Mouse (Mus musculus) thymus, adult 18-20 months (tissue): ENCODE results near the gene Brd3.

Experiments
- DNase-seq, 2 experiments: peaks; one replicate each; pipeline ENCODE4 v3.0.0; 2022; ENCODE audit warnings: mixed read lengths in 2 of 2

The Brd3 gene

DNA sequence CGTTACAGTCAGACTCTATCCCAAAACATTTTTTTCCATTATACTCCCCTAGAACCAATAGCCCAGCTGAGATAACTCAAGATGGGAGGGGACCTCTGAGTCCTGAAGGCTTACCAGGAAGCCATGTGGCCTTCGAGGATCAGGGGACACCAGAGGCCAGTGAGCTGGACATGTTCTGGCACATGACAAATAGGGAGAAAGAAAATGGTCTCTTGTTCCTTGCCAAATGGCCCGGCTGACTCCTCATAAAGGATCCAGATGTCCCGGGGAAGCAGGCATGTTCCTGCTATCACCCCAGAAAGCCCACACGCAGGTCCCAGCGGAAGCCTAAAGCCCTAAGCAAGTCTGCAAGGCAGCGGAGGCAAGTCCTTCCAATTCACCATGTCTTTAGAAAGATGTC is 83.9 kb downstream of the Brd3 start:
- no peak for DNase-seq

DNA sequence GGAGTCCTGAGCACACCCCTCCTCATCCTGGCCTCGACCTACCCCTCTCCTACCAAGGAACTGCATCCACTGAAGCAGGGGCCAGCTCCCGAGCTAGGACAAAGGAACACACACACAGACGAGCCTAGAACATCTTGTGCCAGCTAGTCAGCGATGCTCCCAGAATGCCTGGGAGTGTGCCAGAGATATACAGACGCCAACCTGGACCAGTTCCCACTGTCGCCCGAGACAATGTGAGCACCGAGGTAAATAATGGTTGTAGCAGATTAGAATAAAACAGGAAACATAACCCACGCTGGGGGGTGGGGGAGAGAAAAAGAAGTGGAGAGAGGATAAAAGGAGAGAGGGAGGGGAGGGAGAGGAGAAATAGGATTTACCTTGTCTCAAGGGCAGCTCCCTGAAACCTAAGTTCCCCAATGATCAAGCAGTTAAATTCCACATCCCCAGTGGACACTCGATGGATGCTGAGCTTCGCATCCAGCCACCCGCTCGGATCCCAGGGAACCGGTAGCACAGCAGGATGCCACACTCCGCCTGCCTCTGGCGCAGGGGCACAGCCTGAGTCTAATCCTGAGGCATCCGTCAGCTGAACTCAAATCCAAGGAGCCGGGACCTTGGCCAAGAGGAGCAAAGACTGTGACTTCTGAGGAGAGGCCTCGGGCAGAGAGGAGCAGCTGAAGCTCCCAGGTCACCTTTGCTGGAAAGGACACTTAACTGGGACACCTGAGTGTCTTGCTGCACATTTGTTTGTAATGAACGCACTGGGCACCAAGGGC is 86.0 kb downstream of the Brd3 start:
- no peak for DNase-seq

DNA sequence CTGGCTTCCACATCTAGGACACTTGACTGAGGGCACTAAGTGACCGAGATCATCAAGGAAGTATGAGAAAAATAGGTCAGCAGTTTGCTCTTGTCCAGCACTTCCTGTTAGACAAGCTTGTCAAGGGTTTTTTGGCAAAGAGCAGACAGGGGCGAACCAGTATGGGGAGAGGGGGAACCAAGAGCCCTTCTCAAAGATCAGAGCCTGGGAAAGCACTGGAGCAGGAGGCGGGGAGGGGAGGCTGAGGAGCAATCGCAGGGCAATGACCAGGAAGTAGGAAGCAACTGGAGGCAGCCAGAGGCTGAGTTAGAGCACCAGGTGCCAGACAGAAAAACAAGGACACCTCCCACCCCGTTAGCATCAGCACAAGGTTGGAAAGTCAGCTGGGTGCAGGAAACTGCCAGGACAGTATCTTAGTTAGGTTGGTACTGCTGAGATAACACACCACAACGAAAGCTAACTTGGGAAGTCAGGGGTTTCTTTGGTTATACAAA is 88.8 kb downstream of the Brd3 start:
- DNase-seq: no peak

DNA sequence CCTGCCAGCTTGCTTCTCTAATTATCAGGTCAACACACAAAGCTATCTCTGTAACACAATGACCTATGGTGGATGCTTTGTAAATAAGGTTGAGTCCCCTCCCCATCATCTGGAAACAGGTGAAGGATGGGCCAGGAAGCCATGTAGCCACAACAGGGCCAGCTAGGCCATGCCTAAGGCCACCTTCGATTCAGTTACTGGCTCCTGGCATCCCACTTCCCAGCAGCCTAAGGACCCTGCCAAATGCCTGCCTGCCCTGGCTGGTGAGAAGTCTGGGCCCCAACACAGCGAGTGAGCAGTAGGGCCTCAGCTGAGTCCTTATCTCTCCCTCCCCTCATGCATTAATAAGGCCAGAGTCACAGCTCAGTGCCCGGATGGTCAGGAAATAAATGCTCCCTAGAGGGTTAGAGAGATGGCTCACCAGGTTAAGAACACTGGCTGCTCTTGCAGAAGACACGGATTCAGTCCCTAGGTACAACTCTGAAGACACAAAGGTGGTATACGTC is 89.8 kb downstream of the Brd3 start:
- DNase-seq: no peak

DNA sequence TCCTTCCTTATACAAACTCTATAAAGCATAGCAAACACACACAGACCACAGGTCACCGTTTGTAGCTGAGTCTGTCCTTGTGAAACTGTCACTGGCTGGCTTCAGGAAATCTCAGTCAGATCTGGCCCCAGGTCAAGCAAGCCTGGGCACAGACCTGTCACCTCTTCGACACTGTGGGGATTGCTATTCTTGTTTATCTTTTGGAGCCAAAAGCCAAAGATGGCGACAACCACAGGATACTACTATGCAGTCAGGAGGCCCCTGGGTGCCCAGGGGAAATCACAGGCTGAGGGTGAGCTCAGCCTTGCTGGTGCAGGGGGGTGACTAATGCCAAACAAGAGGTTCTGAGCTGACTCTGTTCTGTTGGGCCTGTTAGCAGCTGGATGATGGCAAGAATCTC is 91.0 kb downstream of the Brd3 start:
- no peak for DNase-seq

DNA sequence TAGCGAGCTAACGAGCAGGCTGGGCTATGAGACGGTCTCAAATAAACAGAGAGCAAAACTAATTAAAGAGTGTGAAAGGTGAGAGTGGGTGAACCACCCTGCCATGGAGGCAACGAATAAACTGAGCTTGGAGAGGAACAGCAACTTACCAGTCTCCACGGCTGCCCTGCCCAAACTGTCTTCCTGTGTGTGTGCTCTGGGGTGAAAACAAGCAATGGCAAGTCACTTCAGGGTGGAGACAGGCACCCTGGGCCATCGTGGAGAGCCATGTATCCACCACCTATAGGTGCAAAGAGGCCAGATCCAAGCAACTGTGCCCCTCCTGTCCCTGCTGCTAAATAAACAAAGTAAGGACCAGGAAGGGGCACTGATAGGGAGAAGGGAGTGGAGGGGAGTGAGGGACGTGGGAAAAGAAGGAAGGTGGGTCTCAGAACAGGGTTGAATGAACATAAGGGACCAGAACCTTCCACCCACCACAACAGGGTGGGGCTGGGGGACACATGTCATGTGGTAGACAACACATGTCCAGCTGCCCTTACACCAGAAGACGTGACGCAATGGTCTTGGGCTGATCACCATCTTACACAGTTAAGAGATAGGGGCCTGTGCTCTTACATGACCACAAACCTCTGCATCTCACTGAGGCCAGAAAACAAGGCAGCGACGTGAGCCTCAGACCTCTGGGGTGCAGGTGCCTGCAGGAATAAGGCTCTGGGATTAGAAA is 92.2 kb downstream of the Brd3 start:
- DNase-seq: no peak

DNA sequence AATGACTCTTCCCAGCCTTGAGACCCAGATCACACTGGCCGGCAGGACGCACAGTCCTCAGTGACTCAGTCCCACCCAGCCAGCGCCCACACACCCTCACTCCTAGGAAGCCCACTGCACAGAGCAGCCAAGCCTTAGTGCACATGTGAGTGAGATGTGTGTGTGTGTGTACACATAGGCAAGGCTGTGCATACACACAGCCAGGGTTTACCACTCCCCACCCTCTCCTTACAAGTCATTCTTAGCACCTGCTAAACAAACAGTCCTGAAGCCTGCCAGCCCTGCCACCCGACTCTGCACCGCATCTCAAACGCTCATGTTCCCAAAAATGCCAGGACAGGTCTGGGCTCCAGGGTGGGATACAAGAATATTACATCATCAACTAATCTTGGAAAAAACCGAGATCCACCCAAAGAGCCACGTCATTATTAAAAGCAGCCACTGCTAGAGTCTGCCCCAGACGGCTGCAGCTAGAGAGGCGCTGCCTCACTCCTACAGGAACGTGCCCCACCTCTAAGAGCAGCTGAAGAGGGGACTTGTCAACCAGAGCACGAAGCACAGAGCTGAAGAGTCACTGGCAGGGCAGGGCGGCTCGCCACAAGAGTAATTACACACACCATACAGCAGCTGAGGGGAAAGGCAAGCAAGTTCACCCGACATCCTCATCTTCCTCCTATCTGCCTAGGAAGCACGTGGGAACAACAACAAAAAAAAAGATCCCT is 93.4 kb downstream of the Brd3 start:
- no peak for DNase-seq

DNA sequence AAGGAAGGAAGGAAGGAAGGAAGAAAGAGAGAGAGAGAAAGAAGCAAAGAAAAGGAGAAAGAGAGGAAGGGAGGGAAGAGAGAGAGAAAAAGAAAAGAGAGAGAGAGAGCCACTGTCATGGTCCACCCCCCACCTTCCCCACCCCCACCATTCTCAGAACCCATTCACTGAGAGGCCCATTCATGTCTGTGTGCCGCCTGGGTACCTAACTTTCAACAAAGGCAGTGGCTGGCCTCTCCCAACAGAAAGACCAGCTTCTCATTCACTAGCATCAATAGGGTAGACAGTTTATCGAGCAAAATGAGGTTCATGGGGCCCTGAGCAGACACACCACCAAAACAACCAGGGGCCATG is 93.9 kb downstream of the Brd3 start:
- no peak for DNase-seq

DNA sequence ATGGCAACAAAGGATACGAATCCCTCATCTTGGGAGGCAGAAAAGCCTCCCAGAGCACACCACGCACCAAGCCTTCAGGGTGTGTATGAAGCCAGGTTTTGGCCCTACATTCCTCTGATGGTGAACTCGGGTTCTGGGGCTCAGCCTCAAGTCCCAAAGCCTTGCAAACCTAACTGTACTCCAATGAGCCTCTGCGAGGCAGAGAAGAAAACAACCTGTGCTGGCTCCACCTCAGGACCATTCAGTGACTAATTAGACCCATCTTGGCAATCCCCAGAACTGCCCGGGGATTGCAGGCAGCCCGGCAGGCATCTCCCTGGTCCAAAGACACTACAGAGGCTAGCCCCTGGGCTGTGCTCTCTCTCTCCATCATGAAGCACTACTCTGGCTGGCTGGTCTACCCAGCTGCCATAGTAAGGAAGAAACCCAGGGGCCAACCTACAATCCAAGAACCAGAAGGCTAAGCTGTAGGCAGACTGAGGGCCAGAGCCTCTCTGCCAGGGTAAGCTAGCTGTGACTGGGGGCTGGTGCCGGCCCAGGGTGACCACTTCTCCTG is 95.1 kb downstream of the Brd3 start:
- DNase-seq: no peak

DNA sequence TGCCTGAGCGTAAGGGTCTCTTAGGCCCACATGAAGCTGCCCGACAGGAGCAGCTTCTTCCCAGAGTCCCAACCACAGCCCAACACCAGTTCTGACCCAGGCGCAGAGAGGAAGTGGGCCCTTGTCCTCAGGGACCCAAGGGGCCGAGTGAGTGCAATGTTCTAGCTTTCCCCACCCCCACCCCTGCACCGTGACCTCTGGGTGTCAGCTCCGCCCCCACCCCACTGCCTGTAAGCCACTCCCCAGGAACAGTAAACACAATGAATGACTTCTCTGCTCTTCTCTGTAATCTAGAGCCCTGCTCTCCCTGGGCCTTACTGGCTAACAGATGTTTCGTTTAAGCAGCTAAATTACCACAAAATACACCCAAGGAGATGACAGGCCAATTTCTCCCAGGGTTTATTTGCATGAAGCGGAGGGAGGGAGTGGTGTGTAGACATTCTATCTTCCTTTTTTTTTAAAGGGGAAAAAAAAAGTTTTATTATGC is 95.7 kb downstream of the Brd3 start:
- DNase-seq: no peak

DNA sequence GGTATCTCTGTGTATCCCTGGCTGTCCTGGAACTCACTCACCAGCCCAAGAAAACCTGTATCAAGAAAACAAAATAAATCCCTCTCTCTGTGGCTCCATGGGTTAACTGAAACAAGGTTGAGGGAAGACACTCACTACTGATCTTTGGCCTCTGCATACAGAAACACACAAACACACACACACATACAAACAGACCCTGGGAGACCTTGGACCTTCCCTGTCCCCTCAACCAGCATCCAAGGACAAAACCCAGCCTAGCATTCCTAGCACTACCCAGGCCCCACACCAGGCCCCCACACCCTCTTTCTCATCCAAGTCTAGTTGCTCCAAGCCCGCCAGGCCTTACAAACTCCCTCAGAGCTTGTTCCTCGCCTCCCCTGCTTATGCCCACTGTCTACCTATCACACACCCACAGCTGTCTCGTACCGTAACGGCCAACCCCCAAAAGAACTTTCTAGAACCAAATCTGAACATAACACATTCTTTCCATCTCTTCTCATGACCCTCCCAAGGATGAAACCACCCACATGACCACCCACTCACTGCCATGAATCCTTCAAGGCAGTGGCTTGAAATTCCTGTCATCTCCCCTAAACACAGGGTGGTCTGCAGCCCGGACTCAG is 96.8 kb downstream of the Brd3 start:
- no peak for DNase-seq

DNA sequence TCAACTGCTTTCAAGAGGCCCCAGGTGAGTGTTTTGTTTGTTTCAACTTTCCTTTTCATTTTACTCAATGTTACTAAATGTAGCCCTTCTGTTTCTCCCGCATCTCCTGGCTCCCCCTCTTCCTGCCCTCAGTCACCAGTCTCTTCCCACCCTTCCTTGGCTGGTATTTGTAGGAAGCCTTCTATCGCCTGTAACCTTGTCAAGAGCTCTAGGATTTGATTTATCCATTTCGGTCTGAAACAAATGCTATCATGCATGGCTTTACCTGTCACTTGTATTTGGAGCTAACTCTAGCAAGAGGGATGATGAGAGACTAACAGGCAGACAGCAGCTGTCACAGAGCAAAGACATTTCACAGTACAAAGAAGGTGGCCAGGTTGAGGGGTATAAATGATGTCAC is 99.3 kb downstream of the Brd3 start:
- no peak for DNase-seq

DNA sequence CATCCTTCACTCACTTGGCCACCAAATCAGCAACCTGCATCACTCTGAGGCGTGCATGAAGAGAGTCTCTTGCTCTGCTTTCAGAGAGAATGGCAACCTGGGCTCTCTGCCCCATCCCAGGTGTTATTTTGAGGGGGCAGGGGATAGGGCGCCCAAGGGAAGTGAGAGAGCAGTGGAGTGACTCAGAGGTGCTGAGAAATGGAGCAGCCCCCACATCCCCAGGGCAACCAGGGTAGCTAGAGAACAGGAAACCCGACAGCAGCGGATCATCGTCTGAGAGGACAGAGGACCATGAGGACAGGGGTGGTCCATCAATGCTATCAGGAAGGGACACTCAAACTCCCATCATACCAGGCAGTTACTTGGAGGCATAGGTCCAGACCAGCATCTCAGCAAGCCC is 100.5 kb downstream of the Brd3 start:
- DNase-seq: no peak

DNA sequence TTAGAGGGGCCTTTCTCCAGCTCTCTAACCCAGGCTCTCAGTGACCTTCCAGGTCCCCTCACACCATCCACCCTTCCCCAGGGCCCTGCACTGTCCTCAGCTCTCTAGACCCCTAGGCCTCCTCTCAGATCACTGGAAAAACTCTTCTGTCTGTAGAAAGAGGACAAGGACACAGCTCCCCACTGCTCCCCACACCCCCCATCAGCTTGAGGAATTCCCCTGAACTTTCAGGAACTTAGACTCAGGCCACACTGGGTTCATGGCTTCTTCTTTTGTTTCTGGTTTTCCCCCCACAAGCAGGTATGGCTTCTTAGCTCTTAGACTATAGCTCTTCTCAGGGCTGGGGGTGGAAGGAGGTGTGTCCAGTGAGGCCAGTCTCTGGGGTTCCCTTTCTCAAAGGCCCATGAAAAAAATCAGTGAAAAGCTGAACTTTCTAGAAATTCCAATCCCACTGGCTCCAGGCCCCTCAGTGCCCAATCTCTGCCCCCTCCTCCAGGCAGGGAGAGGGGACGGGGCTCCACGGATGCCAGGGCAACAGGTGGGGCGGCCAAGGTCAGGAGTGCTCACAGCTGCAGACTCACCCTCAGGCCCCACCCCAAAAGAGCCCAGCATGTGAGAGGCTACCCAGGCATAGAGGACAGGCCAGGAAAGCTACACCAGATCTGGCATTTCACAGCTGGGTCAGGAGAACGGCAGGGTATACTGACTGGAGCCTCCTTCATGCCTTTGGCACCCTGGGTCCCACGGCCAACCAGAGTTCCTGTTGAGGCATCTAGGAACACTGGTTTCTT is 102.2 kb downstream of the Brd3 start:
- no peak for DNase-seq

DNA sequence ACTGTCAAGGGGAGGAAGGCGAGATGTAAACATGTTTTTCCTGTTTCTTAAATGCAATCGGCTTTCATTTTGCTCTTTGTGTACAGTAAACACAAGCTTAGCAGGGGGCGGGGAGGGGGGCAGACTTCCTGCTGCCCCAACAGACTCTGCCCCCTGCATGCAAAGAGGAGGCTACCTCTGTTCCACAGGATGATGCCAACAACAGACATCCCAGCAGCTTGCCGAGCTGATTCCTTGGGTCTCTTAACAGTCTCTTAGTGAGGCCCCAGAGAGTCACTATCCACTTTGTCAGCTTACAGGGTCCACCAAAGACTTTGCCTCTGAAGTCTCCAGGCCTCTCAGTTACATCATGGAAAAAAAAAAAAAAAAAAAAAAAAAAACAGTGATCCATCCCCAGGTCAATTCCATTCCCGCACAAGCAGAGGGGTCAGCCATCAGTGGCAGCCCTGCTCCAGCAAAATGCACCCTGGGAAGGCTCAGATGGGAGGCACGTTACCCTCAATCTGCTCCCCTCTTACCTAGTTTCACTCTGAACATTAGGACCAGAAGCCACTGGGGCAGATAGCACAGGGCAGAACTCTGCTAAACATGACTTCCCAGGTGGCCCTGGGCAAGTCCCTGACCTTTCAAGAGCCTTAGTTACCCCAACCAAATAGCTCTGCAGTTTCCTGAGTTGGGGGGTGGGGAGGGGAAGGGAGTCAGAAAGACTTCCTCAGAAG is 102.9 kb downstream of the Brd3 start:
- DNase-seq: no peak

DNA sequence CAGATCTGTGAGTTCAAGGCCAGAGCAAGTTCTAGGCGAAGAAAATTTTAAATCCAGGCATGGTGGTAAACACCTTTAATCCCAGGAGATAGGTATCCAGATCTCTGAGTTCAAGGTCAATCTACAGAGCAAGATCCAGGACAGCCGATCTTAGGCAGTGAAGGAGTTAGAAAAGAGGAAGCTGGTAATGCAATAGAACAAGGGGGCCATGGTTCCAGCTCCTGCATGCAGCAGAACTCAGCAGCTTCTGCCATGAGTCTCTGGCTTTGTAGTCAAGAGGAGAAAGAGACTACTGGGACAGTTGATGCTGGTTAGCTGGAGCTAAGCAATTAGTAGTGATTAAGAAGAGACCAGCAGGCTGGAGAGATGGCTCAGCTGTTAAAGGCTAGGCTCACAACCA is 105.9 kb downstream of the Brd3 start:
- DNase-seq: no peak

DNA sequence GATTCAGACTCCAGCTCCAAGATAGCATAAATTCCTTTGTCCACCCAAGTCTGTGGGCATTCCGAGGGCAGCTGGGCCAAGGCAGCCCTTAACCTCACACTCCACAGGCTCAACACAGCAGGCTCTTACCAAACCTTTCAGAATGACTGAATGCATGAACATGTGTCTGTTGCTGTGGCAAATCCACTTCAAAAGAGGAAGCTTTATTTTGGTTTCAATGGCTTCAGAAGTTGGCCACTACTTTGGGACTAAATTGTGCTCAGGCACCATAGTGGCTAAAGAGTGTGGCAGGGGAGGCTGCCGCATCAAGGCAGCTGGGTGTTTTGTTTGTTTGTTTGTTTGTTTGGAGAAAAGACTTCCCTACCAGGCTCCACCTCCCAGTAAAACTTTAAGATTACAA is 107.4 kb downstream of the Brd3 start:
- no peak for DNase-seq

DNA sequence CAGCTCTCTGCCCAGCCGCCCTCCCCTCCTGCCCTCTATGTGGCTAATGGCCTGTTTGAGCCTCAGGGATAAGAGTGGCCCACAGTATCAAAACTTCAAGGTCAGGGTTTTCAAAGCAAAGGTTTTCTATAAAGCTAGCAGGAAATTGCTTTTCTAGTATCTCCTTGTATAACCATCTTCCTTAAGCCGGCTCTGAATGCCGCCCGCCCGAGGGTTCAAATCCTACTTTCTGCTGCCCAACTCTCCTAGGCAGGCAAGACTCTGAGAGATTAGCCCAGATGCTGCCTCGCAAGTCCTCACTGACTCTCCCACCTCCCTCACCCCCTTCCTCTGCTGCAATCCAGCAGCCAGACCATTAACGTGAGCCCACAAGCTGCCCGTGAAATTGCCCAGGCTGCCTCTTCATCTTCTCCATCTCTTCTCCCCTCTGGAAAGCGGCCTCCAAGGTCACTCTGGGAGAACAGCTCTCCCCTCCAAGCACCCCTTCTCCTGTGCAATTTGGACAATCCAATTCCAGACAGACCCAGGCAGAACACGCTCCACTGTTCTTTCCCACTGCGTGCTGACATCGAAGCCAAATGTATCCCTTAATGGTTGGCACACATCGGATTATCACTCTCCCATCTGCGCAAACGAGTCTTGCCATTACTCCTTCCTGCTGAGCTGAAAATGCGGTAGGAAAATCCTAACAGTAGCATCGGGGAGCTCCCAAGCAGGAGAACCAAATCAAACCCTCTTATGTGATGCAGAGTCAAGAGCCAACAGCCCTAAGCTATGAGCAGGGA is 110.6 kb downstream of the Brd3 start:
- DNase-seq: no peak
